Mouse (Mus musculus) layer of hippocampus, postnatal 36 days (tissue): ENCODE measurements around the gene Ints6. TPM values are rescaled to one million over a fixed set of nuclear protein-coding genes. Genes with fewer than 3 reads are reported as not detected.

Experiments
- total RNA-seq, 2 experiments: library from RNA; stranded (reverse); gene quantifications; 2 replicates each; pipeline ENCODE4 v1.2.3; 2021

Gene Ints6
- total RNA-seq, 2 experiments from 2014 or later, result 45.9 to 53.7 TPM

Other genes with a start within 250 kb of the Ints6 start
- 10 to 100 TPM; 11.4 to 12.7 TPM for gene Fam124a, start 205.4 kb downstream of the Ints6 start, total RNA-seq
- not detected for gene Gm4131, start 194.2 kb downstream of the Ints6 start, total RNA-seq
- gene Serpine3, start 97.5 kb downstream of the Ints6 start, total RNA-seq, result under 1 TPM in 1 of 2 experiments, not detected in 1; 0.25 TPM
- 10 to 100 TPM; 16.3 to 16.6 TPM for gene Wdfy2, start 76.5 kb upstream of the Ints6 start, total RNA-seq
- gene Defb48, start 223.3 kb upstream of the Ints6 start, total RNA-seq, result not detected
- gene Defb47, start 236.9 kb upstream of the Ints6 start, total RNA-seq, result not detected